ENCODE assay signal across 8 mouse cellular contexts in genomic region chr6:51269617-51270016, GRCm38 (mm10).
DNase-seq lines count a peak whose midpoint lies in the region; ATAC-seq and TF ChIP-seq lines count a peak whose summit lies in the region.

No protein-coding gene starts in this region.

- no peak for ATAC-seq in hindbrain, embryonic 15.5 days (ENCODE audit: low FRiP score, low read depth)
- ATAC-seq in midbrain, postnatal 0 days (ENCODE audit: low FRiP score), result no peak
- ATAC-seq in monocyte, adult 5-6 weeks (replicated peaks; ENCODE audit: insufficient number of reproducible peaks, low FRiP score, low TSS enrichment, poor library complexity, severe bottlenecking), result no peak

- peaks cover 12% of the 10 kb centered on the region; the same call in 1 of the 2 replicates for H3K27me3 ChIP-seq in embryonic facial prominence, embryonic 10.5 days (replicated peaks; ENCODE audit: low read depth, poor library complexity, severe bottlenecking)
- peaks cover 10% of the 10 kb centered on the region for H3K27me3 ChIP-seq in hindbrain, embryonic 15.5 days
- H3K27me3 ChIP-seq in midbrain, postnatal 0 days (ENCODE audit: insufficient read depth, low read length), result peaks cover 9% of the 10 kb centered on the region

- DNase-seq in lung, adult 2 months, result no peak
- DNase-seq in lung, postnatal 14 days, result no peak
- peak; percentile 36 for DNase-seq in embryonic facial prominence, embryonic 10.5 days (ENCODE audit: low spot score)
- no peak for DNase-seq in midbrain, postnatal 0 days (ENCODE audit: low spot score)
- DNase-seq in cerebellum, postnatal 14 days, result no peak
- DNase-seq in urinary bladder, postnatal 36 days (ENCODE audit: low spot score in 2 of 2), result no peak

- no peaks in the 10 kb centered on the region; the same call in 1 of the 2 replicates for H3K4me1 ChIP-seq in lung, adult 2 months (ENCODE audit: control insufficient read depth, insufficient read depth, low read length)
- H3K4me1 ChIP-seq in embryonic facial prominence, embryonic 10.5 days, result peaks cover 26% of the 10 kb centered on the region
- H3K4me1 ChIP-seq in hindbrain, embryonic 15.5 days (replicated peaks), result peaks cover 18% of the 10 kb centered on the region
- H3K4me1 ChIP-seq in midbrain, postnatal 0 days (ENCODE audit: insufficient read depth, low read length), result peaks cover 3% of the 10 kb centered on the region; the same call in 1 of the 2 replicates

- 34% methylated on average over 10 of the region's 10 CpGs for WGBS in lung, adult 2 months
- WGBS in embryonic facial prominence, embryonic 10.5 days, result 35% methylated on average over 10 of the region's 10 CpGs
- WGBS in hindbrain, embryonic 15.5 days, result 35% methylated on average over 10 of the region's 10 CpGs
- 28% methylated on average over 10 of the region's 10 CpGs for WGBS in midbrain, postnatal 0 days

- no peaks in the 10 kb centered on the region for H3K36me3 ChIP-seq in embryonic facial prominence, embryonic 10.5 days (replicated peaks)
- no peaks in the 10 kb centered on the region for H3K36me3 ChIP-seq in hindbrain, embryonic 15.5 days
- no peaks in the 10 kb centered on the region for H3K36me3 ChIP-seq in midbrain, postnatal 0 days (ENCODE audit: insufficient read depth, low read length)

- H3K4me2 ChIP-seq in hindbrain, embryonic 15.5 days, result peak overlapping the region; percentile 97
- peak overlapping the region; percentile 93; the same call in 1 of the 2 replicates for H3K4me2 ChIP-seq in midbrain, postnatal 0 days (ENCODE audit: low read depth, low read length, poor library complexity, severe bottlenecking)

- H3K4me3 ChIP-seq in lung, adult 2 months (replicated peaks; ENCODE audit: extremely low read depth, low read depth, low read length), result peak overlapping the region; percentile 72
- peak overlapping the region; percentile 89 for H3K4me3 ChIP-seq in embryonic facial prominence, embryonic 10.5 days
- peak overlapping the region; percentile 58 for H3K4me3 ChIP-seq in hindbrain, embryonic 15.5 days
- H3K4me3 ChIP-seq in midbrain, postnatal 0 days (ENCODE audit: low read depth, low read length), result peak overlapping the region; percentile 74

- H3K27ac ChIP-seq in embryonic facial prominence, embryonic 10.5 days (replicated peaks), result no peak overlapping the region
- no peak overlapping the region for H3K27ac ChIP-seq in hindbrain, embryonic 15.5 days (replicated peaks)
- no peak overlapping the region for H3K27ac ChIP-seq in midbrain, postnatal 0 days (ENCODE audit: low read depth, low read length)

- H3K9me3 ChIP-seq in embryonic facial prominence, embryonic 10.5 days, result no peaks in the 10 kb centered on the region
- H3K9me3 ChIP-seq in hindbrain, embryonic 15.5 days, result no peaks in the 10 kb centered on the region
- H3K9me3 ChIP-seq in midbrain, postnatal 0 days (ENCODE audit: low read length), result no peaks in the 10 kb centered on the region

- TF ChIP-seq POLR2A in lung, adult 2 months (IDR thresholded peaks at IDR 0.05; ENCODE audit: borderline replicate concordance, extremely low read depth, low read depth, low read length), result no peak

- H3K9ac ChIP-seq in hindbrain, embryonic 15.5 days, result no peak overlapping the region
- no peak overlapping the region for H3K9ac ChIP-seq in midbrain, postnatal 0 days (replicated peaks; ENCODE audit: low read length, poor library complexity, severe bottlenecking)

- no peak for TF ChIP-seq CTCF in lung, adult 2 months (IDR thresholded peaks at IDR 0.05; ENCODE audit: insufficient read depth, low read length)
- TF ChIP-seq CTCF in midbrain, postnatal 0 days (IDR thresholded peaks at IDR 0.05), result no peak
